Mouse (Mus musculus) cerebellum, adult 9-10 months (tissue): Measurements from ENCODE around the gene Ksr1.

ENCODE experiments used
- DNase-seq: peaks from one replicate; pipeline ENCODE4 v3.0.0; 2022

Ksr1 gene

DNA sequence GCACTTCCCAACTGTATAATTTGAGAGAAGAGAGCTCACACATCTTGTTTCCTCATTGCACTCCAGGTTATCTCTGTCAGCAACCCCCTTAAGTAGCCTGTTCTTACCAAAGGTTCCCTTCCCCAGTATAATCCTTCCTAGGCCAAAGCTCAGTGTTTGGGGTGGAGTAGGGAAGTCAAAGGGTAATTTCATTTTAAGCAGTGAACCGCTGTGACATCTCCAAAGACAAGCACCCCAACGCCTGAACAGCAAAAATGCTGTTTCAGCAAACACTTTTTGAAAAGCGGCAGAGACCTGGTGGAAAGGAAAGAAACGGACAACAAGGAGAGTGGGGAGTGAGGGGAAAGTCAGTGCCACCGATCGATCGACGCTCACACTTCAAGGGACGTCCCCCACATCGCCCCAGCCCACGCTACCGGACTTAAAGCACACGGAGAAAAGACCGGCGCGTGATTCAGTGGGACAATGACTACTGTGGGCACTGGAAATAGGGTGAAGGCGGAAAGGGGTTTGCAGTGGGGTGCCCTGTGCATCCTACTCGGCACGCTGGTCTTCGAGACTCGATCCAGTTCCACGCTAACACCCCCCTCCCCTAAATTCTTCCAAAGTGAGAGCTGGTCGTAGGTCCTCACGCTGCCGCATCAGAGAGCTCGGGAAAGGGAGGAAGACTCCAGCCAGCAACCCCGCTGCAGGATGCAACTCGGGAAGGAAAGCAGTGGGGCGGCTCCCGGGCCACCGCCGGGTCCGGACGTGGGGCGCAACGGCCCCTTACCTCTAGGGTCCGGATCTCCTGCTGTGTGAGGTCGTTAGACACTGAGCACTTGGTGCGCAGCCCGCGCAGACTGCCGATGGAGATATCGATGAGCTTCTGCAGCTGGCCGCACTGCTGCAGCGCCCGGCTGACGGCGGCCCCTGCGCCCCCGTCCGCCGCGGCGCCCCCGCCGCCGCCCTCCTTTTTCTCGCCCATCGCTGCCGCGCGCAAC lies 633 bp downstream of the Ksr1 start:
- no peak for DNase-seq

DNA sequence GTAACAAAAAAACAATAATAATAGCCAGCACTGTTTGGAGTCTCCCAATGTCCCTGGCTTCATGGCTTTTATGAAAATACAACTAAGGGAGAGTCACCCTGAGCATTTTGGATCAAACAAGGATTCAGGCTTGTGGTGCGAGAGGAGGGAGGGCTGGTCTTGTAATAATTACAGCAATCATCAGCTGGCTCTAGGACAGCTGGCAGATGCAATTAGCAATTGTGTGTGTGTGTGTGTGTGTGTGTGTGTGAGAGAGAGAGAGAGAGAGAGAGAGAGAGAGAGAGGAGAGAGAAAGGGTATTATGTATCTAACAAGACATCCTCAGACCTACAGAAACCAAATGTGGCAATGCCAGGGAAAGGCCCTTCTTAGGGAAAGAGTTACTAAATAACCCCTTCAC lies 1.5 kb downstream of the Ksr1 start:
- DNase-seq: no peak

DNA sequence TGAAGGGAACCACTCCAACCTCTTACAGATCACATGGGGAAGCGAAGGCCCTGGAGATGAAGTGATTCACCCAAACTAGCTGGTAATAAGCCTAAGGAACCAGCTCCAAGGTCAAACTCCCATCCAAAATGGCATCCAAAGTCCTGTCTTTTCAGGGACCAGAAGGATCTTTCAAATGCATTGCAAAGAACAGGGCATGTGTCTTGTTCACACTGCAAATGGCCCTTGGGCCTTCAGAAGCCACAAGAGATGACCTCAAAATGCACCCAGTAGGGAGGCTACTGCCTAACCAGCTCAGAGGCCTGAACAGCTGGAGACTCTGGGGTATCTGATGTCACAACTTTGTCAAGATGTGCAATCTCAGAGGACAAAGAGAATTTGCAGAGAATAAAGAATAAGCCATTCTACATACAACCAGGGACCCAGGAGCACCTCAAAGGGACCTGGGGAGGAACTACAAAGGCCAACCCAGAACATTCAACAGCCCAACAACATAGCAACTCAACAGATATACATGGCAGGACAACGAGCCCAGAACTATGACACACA lies 2.1 kb downstream of the Ksr1 start:
- no peak for DNase-seq

- DNase-seq: no peak
Observed at GRCm38 (mm10) chr11:79143322-79143721, 2.9 kb downstream of the Ksr1 start.

- no peak for DNase-seq
Observed at GRCm38 (mm10) chr11:79142381-79142780, 3.8 kb downstream of the Ksr1 start.

DNA sequence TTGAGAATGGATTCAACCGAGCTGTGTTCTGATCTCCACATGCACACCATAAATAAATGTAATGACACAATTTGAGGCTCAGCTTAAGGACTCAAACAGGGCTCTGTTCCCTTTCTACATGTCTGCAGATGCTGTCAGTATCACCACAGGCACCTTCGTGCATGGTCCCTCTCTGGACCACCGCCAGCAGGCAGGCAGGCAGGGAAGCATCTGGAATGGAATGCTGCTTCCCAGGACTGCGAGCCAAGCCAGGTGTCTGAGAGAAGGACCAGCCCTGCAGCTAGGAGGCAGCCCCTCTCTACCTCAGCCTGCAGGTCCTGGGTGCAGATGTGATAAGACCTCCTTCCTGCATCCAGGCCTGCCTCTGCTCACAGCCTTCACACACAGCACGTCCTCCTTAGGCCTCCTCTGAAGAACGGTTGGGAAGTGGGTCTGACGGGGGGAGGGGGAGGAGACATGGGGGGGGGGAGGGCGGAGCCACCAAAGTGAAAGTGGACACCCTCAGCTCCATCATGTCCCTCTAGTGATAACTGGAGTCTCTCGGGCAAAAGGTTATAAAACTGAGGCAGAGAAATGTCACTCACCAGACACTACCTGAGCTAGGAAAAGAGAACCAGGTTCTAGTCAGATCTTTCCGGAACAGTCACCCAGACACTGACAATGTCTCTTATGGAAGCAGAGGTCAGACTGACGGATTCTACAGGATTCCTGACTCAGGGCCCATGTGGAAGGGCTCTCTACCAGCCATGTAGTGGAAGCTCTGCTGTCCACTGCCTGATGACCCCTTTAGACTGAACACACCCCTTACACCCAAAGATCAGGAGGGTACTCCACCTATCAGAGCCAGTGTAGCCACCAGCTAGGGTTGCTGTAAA lies 4.7 kb downstream of the Ksr1 start:
- no peak for DNase-seq

- no peak for DNase-seq
Observed at GRCm38 (mm10) chr11:79140511-79140888, 5.7 kb downstream of the Ksr1 start.

DNA sequence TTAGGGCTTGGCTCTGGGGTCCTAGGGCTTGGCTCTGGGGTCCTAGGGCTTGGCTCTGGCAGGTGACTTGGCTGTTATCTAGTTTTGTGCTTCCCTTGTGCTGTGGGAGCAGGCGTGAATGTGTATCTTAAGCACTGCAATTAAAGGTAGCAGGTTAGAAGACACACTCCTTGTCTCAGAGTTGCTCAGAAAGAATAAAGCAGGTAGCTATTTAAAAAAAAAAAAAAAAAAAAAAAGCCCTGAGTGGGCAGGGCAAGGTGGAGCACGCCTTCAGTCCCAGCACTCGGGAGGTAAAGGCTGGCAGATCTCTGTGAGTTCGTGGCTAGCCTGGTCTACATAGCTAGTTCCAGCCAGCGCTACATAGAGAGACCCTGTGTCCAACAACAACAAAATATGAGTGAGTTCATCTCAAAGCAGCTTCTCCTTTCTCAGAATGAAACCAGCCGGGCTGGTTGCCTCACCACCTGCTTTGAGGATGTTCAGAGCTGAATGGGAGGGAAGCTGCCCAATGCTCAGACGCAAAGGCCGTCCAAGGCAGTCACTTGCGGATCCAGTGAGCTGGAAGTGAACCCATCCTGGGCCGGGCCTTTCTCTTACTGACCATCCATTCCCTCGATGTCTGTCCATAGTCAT lies 6.2 kb downstream of the Ksr1 start:
- DNase-seq: no peak

GRCm38 (mm10) chr11:79138621-79139020 lies 7.6 kb downstream of the Ksr1 start:
- DNase-seq: no peak

DNA sequence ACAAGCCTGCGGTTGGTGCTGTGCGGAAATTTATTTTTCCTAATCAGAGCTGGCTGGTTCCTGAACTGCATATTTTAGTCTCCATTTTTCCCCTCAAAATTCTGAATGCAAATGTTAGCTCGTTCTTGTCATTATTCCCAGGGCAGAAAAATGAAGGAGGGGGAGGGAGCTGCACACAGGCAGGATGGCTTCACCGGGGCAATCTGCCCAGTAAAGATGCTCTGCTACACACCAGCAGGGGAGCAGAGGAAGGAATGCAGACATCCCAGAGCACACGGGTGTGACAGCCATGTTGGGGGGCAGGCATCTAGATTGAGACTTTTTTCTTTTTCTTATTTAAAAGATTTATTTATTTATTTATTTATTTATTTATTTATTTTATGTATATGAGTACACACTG lies 9.0 kb downstream of the Ksr1 start:
- DNase-seq: no peak

DNA sequence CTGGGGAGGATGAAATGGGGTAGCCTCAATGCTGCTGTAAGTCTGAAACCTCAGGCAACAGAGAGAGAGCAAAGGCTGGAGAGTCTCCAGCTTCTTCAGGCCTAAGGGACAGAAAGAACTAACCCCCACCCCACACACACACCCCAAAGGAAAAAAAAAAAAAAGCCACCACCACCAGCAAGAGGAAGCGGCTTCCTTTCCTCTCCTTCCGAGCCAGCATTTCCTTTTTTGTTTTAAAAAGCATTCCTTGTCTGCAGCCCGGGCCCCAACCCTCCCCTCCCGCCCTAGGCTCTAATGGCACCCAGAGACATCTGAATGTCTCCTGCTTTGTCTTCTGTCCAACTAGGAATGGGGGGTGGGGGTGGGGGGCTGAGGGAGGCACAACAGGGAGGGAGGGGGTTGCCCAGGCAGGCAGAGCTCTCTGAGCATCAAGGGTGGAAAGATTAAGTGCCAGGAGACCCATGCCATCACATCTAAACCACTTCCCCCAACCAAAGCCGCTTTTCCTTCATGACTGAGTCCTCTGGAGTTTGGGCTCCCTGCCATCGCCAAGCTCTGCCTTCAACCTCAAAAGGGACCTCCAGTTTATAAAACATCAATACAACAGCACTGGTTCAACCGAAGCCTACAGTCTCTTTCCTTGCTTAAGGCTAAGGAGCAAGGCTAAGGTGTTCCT lies 10.4 kb downstream of the Ksr1 start:
- no peak for DNase-seq

GRCm38 (mm10) chr11:79135105-79135503 lies 11.1 kb downstream of the Ksr1 start:
- no peak for DNase-seq

- no peak for DNase-seq
Observed at GRCm38 (mm10) chr11:79134416-79135104, 11.6 kb downstream of the Ksr1 start.

GRCm38 (mm10) chr11:79133961-79134360 lies 12.2 kb downstream of the Ksr1 start:
- DNase-seq: no peak

DNA sequence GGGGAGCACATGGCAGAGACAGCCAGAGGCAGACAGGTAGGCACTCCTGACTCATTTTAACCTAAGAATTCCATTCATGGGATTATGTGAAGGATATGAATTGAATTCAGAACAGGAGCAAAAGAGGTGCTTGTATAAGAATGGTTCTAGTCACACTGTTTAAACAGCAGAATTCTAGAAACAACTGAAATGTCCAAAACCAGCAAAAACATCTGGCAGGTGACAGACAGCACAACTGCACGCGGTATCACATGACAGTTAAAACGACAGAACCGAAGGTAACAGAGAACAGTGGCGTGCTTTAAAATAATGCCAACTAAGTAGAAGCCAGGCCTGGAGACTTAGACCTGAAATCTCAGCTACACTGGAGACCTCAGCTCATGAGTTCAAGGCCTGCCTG lies 13.2 kb downstream of the Ksr1 start:
- DNase-seq: no peak

- DNase-seq: no peak
Observed at GRCm38 (mm10) chr11:79131949-79132411, 14.2 kb downstream of the Ksr1 start.

- DNase-seq: no peak
Observed at GRCm38 (mm10) chr11:79129388-79130356, 16.5 kb downstream of the Ksr1 start.

GRCm38 (mm10) chr11:79128233-79128632 lies 18.0 kb downstream of the Ksr1 start:
- DNase-seq: no peak

DNA sequence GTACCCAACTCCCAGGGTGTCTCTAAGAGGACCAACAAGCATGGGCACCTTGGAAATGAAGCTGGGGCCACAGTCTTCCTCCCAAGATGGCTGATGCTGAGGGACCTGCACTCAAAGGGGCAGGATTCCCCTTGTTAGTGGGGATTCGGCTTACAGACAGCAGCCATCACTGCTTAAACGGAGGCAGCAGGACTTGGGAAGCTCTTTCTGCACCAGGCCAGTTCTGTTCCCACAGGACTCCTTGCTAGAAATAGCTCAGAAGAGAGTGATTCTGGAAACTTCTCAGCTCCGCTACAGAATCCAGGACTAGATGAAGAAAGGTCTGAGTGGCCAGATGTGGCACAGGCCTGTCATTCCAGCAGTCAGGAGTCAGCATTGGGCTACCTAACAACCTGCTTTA lies 19.2 kb downstream of the Ksr1 start:
- no peak for DNase-seq

DNA sequence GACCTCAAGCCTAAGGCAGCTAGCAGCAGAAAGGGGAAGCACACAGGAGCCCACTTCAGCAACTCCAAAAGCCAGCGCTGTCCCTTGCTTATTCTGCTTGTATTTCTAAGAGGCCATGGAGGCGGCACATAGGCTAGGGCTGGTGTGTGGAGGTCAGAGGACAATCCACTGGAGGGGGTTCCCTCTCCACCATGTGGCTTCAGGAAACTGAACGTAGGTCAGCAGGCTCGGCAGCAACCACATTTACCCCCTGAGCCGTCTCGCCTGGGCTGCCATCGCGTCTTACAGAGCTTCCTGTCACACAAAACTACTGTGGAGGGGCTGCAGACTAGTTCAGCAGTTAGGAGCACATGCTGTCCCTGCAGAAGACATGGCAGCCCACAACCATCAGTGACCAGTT lies 20.4 kb downstream of the Ksr1 start:
- no peak for DNase-seq
